Mouse (Mus musculus) inflammation-experienced regulatory T-cells, adult 6 months (primary cell): Measurements from ENCODE around the gene Ccdc6. TPM values are rescaled to one million over a fixed set of nuclear protein-coding genes. Genes with fewer than 3 reads are reported as not detected.

ENCODE experiments used
- ATAC-seq: one replicate; pipeline ENCODE4 v1.8.0; 2017
- polyA plus RNA-seq, 3 experiments: library from polyadenylated mRNA; unstranded; fragments of 100-300 nt; shearing (Covaris generic); gene quantifications; one replicate each; pipeline ENCODE4 v1.2.1; 2017

Ccdc6 gene
- polyA plus RNA-seq = 10 to 100 TPM; 25.6 to 31.5 (median 27.3) TPM

- peak; percentile 69 for ATAC-seq
Measured at GRCm38 (mm10) chr10:70096366-70097188, at the start of gene Ccdc6. Gene Ccdc6, plus strand, starts transcription at chr10:70097121.

GRCm38 (mm10) chr10:70049771-70050170 lies 47.1 kb upstream of the Ccdc6 start:
- ATAC-seq = no peak

- ATAC-seq = no peak
Measured at GRCm38 (mm10) chr10:70055291-70055690, 41.6 kb upstream of the Ccdc6 start.

GRCm38 (mm10) chr10:70057064-70057463 lies 39.9 kb upstream of the Ccdc6 start:
- ATAC-seq = no peak

GRCm38 (mm10) chr10:70060021-70060688 lies 36.8 kb upstream of the Ccdc6 start:
- ATAC-seq = no peak

- no peak for ATAC-seq
Measured at GRCm38 (mm10) chr10:70060689-70061081, 36.2 kb upstream of the Ccdc6 start.

- ATAC-seq = no peak
Measured at GRCm38 (mm10) chr10:70063881-70064555, 32.9 kb upstream of the Ccdc6 start.

GRCm38 (mm10) chr10:70065191-70065590 lies 31.7 kb upstream of the Ccdc6 start:
- ATAC-seq = no peak

GRCm38 (mm10) chr10:70066497-70067168 lies 30.3 kb upstream of the Ccdc6 start:
- no peak for ATAC-seq

- no peak for ATAC-seq
Measured at GRCm38 (mm10) chr10:70067169-70068115, 29.5 kb upstream of the Ccdc6 start.

GRCm38 (mm10) chr10:70069321-70069720 lies 27.6 kb upstream of the Ccdc6 start:
- no peak for ATAC-seq

- ATAC-seq = no peak
Measured at GRCm38 (mm10) chr10:70071334-70071733, 25.6 kb upstream of the Ccdc6 start.

- ATAC-seq = no peak
Measured at GRCm38 (mm10) chr10:70077452-70077851, 19.5 kb upstream of the Ccdc6 start.

- no peak for ATAC-seq
Measured at GRCm38 (mm10) chr10:70080908-70081307, 16.0 kb upstream of the Ccdc6 start.

- no peak for ATAC-seq
Measured at GRCm38 (mm10) chr10:70081564-70082175, 15.3 kb upstream of the Ccdc6 start.

GRCm38 (mm10) chr10:70083241-70083640 lies 13.7 kb upstream of the Ccdc6 start:
- ATAC-seq = no peak

- no peak for ATAC-seq
Measured at GRCm38 (mm10) chr10:70085256-70085961, 11.5 kb upstream of the Ccdc6 start.

GRCm38 (mm10) chr10:70088788-70089187 lies 8.1 kb upstream of the Ccdc6 start:
- ATAC-seq = peak; percentile 89

- no peak for ATAC-seq
Measured at GRCm38 (mm10) chr10:70091876-70092462, 5.0 kb upstream of the Ccdc6 start.

GRCm38 (mm10) chr10:70093782-70094181 lies 3.1 kb upstream of the Ccdc6 start:
- no peak for ATAC-seq
